Mouse (Mus musculus) G1E (cell line): ENCODE data around the gene Midn.

Source experiments
- CTCF ChIP-seq: IDR thresholded peaks from 2 replicates; pipeline ENCODE4 v1.5.1; 2012; ENCODE audit warnings: low read depth, low read length, inconsistent platforms, mixed read lengths
- GATA1 ChIP-seq: IDR thresholded peaks from 2 replicates; pipeline ENCODE4 v1.6.1; 2012; ENCODE audit warnings: borderline replicate concordance, low read length, inconsistent platforms, mixed read lengths

- TF ChIP-seq CTCF (no peak), GATA1 (no peak)
Measured at GRCm38 (mm10) chr10:80141786-80142529, 6.1 kb upstream of the Midn start.
